Mouse (Mus musculus): ENCODE data around the gene Ebf3. TPM values are rescaled to one million over a fixed set of nuclear protein-coding genes. Genes with fewer than 3 reads are reported as not detected.

The Ebf3 gene
- polyA plus RNA-seq, 1 experiment, result not detected

GRCm38 (mm10) chr7:137303776-137304171, 10.5 kb downstream of the Ebf3 start:
- no peaks in the 10 kb centered on the region for H3K9me3 ChIP-seq (replicated peaks; ENCODE audit: control insufficient read depth, insufficient read depth, low read length, poor library complexity, severe bottlenecking)
- H3K9ac ChIP-seq (ENCODE audit: low read depth, poor library complexity, severe bottlenecking), result no peak overlapping the region
- peaks cover 4% of the 10 kb centered on the region; the same call in 1 of the 2 replicates for H3K27me3 ChIP-seq (ENCODE audit: control insufficient read depth, insufficient read depth, low read length, poor library complexity, severe bottlenecking)
- H3K27ac ChIP-seq (ENCODE audit: insufficient read depth, low read length), result no peak overlapping the region
- H3K36me3 ChIP-seq (ENCODE audit: control insufficient read depth, insufficient read depth, low read length, poor library complexity, severe bottlenecking), result no peaks in the 10 kb centered on the region
- no peaks in the 10 kb centered on the region for H3K4me1 ChIP-seq (ENCODE audit: control insufficient read depth, insufficient read depth, low read length)
- no peak overlapping the region for H3K4me3 ChIP-seq (ENCODE audit: low read depth, low read length)
- no peak for TF ChIP-seq CTCF (IDR thresholded peaks at IDR 0.05; ENCODE audit: low read depth, low read length)
- TF ChIP-seq POLR2A (IDR thresholded peaks at IDR 0.05; ENCODE audit: insufficient read depth, low read length), result no peak
- TF ChIP-seq EP300 (IDR thresholded peaks at IDR 0.05; ENCODE audit: insufficient read depth, low read depth, low read length), result no peak

GRCm38 (mm10) chr7:137302961-137303775, 11.1 kb downstream of the Ebf3 start:
- Histone ChIP-seq H3K9me3 (replicated peaks; ENCODE audit: control insufficient read depth, insufficient read depth, low read length, poor library complexity, severe bottlenecking) (no peaks in the 10 kb centered on the region), H3K36me3 (ENCODE audit: control insufficient read depth, insufficient read depth, low read length, poor library complexity, severe bottlenecking) (no peaks in the 10 kb centered on the region), H3K4me1 (ENCODE audit: control insufficient read depth, insufficient read depth, low read length) (no peaks in the 10 kb centered on the region), H3K4me3 (ENCODE audit: low read depth, low read length) (no peak overlapping the region), H3K9ac (ENCODE audit: low read depth, poor library complexity, severe bottlenecking) (no peak overlapping the region), H3K27ac (ENCODE audit: insufficient read depth, low read length) (no peak overlapping the region), H3K27me3 (ENCODE audit: control insufficient read depth, insufficient read depth, low read length, poor library complexity, severe bottlenecking) (peaks cover 4% of the 10 kb centered on the region; the same call in 1 of the 2 replicates)
- TF ChIP-seq CTCF (IDR thresholded peaks at IDR 0.05; ENCODE audit: low read depth, low read length), result no peak
- TF ChIP-seq EP300 (IDR thresholded peaks at IDR 0.05; ENCODE audit: insufficient read depth, low read depth, low read length), result no peak
- TF ChIP-seq POLR2A (IDR thresholded peaks at IDR 0.05; ENCODE audit: insufficient read depth, low read length), result no peak

GRCm38 (mm10) chr7:137302161-137302560, 12.1 kb downstream of the Ebf3 start:
- H3K4me1 ChIP-seq (ENCODE audit: control insufficient read depth, insufficient read depth, low read length), result no peaks in the 10 kb centered on the region
- no peak for TF ChIP-seq EP300 (IDR thresholded peaks at IDR 0.05; ENCODE audit: insufficient read depth, low read depth, low read length)
- TF ChIP-seq CTCF (IDR thresholded peaks at IDR 0.05; ENCODE audit: low read depth, low read length), result no peak
- TF ChIP-seq POLR2A (IDR thresholded peaks at IDR 0.05; ENCODE audit: insufficient read depth, low read length), result no peak
- H3K36me3 ChIP-seq (ENCODE audit: control insufficient read depth, insufficient read depth, low read length, poor library complexity, severe bottlenecking), result no peaks in the 10 kb centered on the region
- H3K9ac ChIP-seq (ENCODE audit: low read depth, poor library complexity, severe bottlenecking), result no peak overlapping the region
- no peak overlapping the region for H3K27ac ChIP-seq (ENCODE audit: insufficient read depth, low read length)
- H3K4me3 ChIP-seq (ENCODE audit: low read depth, low read length), result no peak overlapping the region
- H3K27me3 ChIP-seq (ENCODE audit: control insufficient read depth, insufficient read depth, low read length, poor library complexity, severe bottlenecking), result peaks cover 4% of the 10 kb centered on the region; the same call in 1 of the 2 replicates
- H3K9me3 ChIP-seq (replicated peaks; ENCODE audit: control insufficient read depth, insufficient read depth, low read length, poor library complexity, severe bottlenecking), result no peaks in the 10 kb centered on the region

GRCm38 (mm10) chr7:137301329-137301751, 12.9 kb downstream of the Ebf3 start:
- Histone ChIP-seq H3K27ac (ENCODE audit: insufficient read depth, low read length) (no peak overlapping the region), H3K9me3 (replicated peaks; ENCODE audit: control insufficient read depth, insufficient read depth, low read length, poor library complexity, severe bottlenecking) (no peaks in the 10 kb centered on the region), H3K27me3 (ENCODE audit: control insufficient read depth, insufficient read depth, low read length, poor library complexity, severe bottlenecking) (peaks cover 3% of the 10 kb centered on the region; the same call in 1 of the 2 replicates), H3K4me3 (ENCODE audit: low read depth, low read length) (no peak overlapping the region), H3K9ac (ENCODE audit: low read depth, poor library complexity, severe bottlenecking) (no peak overlapping the region), H3K4me1 (ENCODE audit: control insufficient read depth, insufficient read depth, low read length) (no peaks in the 10 kb centered on the region), H3K36me3 (ENCODE audit: control insufficient read depth, insufficient read depth, low read length, poor library complexity, severe bottlenecking) (no peaks in the 10 kb centered on the region)
- TF ChIP-seq EP300 (IDR thresholded peaks at IDR 0.05; ENCODE audit: insufficient read depth, low read depth, low read length) (no peak), CTCF (IDR thresholded peaks at IDR 0.05; ENCODE audit: low read depth, low read length) (no peak), POLR2A (IDR thresholded peaks at IDR 0.05; ENCODE audit: insufficient read depth, low read length) (no peak)

- TF ChIP-seq EP300 (IDR thresholded peaks at IDR 0.05; ENCODE audit: insufficient read depth, low read depth, low read length), result no peak
- no peak for TF ChIP-seq POLR2A (IDR thresholded peaks at IDR 0.05; ENCODE audit: insufficient read depth, low read length)
- no peak for TF ChIP-seq CTCF (IDR thresholded peaks at IDR 0.05; ENCODE audit: low read depth, low read length)
- H3K36me3 ChIP-seq (ENCODE audit: control insufficient read depth, insufficient read depth, low read length, poor library complexity, severe bottlenecking), result no peaks in the 10 kb centered on the region
- no peak overlapping the region for H3K27ac ChIP-seq (ENCODE audit: insufficient read depth, low read length)
- H3K27me3 ChIP-seq (ENCODE audit: control insufficient read depth, insufficient read depth, low read length, poor library complexity, severe bottlenecking), result no peaks in the 10 kb centered on the region
- H3K4me3 ChIP-seq (ENCODE audit: low read depth, low read length), result no peak overlapping the region
- no peaks in the 10 kb centered on the region for H3K9me3 ChIP-seq (replicated peaks; ENCODE audit: control insufficient read depth, insufficient read depth, low read length, poor library complexity, severe bottlenecking)
- H3K4me1 ChIP-seq (ENCODE audit: control insufficient read depth, insufficient read depth, low read length), result no peaks in the 10 kb centered on the region
- H3K9ac ChIP-seq (ENCODE audit: low read depth, poor library complexity, severe bottlenecking), result no peak overlapping the region
These were observed 13.4 kb downstream of the Ebf3 start for GRCm38 (mm10) chr7:137300826-137301225.

GRCm38 (mm10) chr7:137300169-137300568, 14.1 kb downstream of the Ebf3 start:
- H3K4me3 ChIP-seq (ENCODE audit: low read depth, low read length), result no peak overlapping the region
- TF ChIP-seq CTCF (IDR thresholded peaks at IDR 0.05; ENCODE audit: low read depth, low read length) (no peak), EP300 (IDR thresholded peaks at IDR 0.05; ENCODE audit: insufficient read depth, low read depth, low read length) (no peak), POLR2A (IDR thresholded peaks at IDR 0.05; ENCODE audit: insufficient read depth, low read length) (no peak)
- H3K4me1 ChIP-seq (ENCODE audit: control insufficient read depth, insufficient read depth, low read length), result no peaks in the 10 kb centered on the region
- no peak overlapping the region for H3K9ac ChIP-seq (ENCODE audit: low read depth, poor library complexity, severe bottlenecking)
- no peaks in the 10 kb centered on the region for H3K9me3 ChIP-seq (replicated peaks; ENCODE audit: control insufficient read depth, insufficient read depth, low read length, poor library complexity, severe bottlenecking)
- no peaks in the 10 kb centered on the region for H3K36me3 ChIP-seq (ENCODE audit: control insufficient read depth, insufficient read depth, low read length, poor library complexity, severe bottlenecking)
- no peaks in the 10 kb centered on the region for H3K27me3 ChIP-seq (ENCODE audit: control insufficient read depth, insufficient read depth, low read length, poor library complexity, severe bottlenecking)
- no peak overlapping the region for H3K27ac ChIP-seq (ENCODE audit: insufficient read depth, low read length)

All from ES-Bruce4 (cell line).